Mouse (Mus musculus): ENCODE results near the gene Cct6b. TPM values are rescaled to one million over a fixed set of nuclear protein-coding genes. Genes with fewer than 3 reads are reported as not detected.

The Cct6b gene
- under 1 TPM in 1 of 2 experiments, not detected in 1; 0.77 TPM for polyA plus RNA-seq (2017; shearing (Covaris generic))

DNA sequence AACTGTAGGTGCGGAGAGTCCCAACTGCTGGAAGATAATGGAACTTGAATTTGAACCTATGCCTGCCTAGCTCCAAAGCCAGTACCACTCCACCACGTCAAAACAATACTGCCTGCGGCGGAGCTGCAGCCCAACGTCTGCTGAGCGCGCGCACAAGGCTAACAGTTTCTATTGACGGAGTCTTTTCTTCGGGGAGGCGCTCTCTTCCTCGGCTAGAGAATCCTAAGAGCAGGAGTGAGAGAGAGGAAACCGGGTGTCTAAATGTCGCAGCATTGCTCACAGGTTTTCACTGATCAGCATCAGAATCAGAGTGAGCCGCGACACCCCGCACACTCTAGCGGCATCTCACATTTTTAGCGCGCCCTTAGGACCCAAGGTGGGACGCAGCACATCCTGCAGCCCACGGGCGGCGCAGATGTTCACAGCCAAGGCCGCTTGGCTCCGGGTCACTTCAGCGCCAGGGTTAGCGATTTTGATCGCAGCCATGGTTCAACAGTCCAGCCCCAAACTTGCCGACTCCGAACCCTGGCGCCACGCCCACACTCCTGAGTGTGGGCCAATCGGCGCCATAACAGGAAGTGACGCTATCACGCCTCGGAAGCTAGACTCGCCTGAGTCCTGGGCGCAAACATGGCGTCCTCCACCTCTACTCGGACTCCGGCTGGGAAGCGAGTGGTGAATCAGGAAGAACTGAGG lies at the start of gene Cct6b, which contains the start of gene Zfp830:
Cct6b (minus strand) TSS at position 580 of the 696 bp plus-strand sequence.
Zfp830 (plus strand) TSS at position 604 of the 696 bp plus-strand sequence.
- peak; percentile 99 for ATAC-seq

GRCm38 (mm10) chr11:82808485-82808884 lies 44.4 kb upstream of the Cct6b start:
- no peak for ATAC-seq

GRCm38 (mm10) chr11:82807370-82807769 lies 43.2 kb upstream of the Cct6b start:
- ATAC-seq: no peak

DNA sequence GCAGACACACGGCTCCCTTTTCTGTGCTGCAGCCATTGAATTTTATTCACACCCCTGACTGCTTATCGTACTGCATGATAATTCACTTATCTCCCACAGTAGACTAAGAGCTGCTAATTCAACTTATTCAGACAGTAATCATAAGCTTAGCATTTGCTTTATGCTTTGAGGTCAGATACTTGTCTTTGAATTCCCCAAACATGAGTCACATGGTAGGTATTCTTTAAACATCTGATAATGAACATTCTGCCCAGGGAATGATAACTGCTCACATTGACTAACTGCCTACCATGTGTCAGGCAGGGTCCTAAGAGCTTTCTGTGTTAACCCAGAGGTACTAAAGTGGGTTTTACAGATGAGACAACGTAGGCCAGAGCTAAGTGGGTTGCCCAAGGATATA lies 42.5 kb upstream of the Cct6b start:
- no peak for ATAC-seq

DNA sequence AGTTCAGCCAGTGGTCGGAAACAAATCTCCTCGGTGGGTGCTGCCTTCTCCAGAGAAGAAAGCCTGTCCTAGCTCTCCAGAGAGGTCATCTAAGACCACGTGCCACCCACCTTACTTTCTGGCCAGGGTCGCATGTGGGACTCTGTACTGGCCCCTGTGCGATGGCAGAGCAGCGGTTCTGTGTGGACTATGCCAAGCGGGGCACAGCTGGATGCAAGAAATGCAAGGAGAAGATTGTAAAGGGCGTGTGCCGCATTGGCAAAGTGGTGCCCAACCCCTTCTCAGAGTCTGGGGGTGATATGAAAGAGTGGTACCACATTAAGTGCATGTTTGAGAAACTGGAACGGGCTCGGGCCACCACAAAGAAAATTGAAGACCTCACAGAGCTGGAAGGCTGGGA lies 19.3 kb upstream of the Cct6b start:
- ATAC-seq: no peak

GRCm38 (mm10) chr11:82782197-82782596 lies 18.1 kb upstream of the Cct6b start:
- no peak for ATAC-seq

DNA sequence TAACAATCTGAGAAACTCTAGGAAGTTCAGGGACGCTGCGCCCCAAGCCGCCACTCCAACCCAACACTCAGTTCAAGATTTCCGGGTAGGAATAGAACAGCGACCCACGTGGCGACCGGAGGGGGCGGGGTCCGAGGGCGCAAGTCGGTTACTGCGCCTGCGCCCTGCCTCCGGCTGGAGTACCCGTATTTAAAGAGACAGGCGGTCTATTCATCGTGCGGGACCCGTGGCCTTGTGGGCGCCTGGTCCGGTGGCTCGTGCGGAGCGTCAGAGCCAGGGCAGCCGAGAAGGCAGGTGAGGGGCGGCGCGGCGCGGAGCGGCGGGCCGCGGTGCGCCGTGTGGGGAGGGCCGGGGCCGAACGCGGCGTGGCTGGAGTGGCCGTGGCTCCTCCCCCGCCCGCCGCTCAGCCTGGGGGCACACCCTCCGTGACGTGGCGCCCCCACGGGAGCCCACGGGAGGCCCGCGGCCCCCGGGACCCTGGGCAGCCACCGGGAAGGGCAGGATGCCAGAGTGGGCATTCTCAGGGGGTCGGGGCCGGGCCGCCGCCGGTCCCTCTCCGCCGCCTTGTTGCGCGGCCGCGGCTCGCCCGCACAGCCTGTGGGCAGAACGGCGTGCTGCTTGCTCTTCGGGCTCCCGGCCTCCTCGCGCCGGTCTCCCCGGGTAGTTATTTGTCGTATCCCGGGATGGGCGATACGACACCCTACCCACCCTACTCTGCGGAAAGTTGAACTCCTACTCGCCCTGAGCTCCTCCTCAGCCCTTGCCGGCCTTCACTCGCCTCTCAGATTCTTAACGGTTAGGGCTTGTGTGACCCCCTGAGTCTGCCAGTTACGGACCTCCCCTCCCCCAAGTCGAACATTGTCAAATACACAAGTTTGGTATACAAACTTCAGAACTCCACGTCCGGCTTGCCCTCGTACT lies 17.1 kb upstream of the Cct6b start, which contains the start of gene Lig3:
Lig3 (plus strand) TSS at position 126 of the 921 bp plus-strand sequence.
- ATAC-seq: peak; percentile 94

- no peak for ATAC-seq
These were observed 16.0 kb upstream of the Cct6b start for GRCm38 (mm10) chr11:82780134-82780533.

- ATAC-seq: peak; percentile 26
These were observed 360 bp upstream of the Cct6b start for GRCm38 (mm10) chr11:82764438-82764924.

- ATAC-seq: no peak
These were observed 860 bp downstream of the Cct6b start for GRCm38 (mm10) chr11:82763261-82763660.

GRCm38 (mm10) chr11:82762286-82762829 lies 1.8 kb downstream of the Cct6b start:
- no peak for ATAC-seq

DNA sequence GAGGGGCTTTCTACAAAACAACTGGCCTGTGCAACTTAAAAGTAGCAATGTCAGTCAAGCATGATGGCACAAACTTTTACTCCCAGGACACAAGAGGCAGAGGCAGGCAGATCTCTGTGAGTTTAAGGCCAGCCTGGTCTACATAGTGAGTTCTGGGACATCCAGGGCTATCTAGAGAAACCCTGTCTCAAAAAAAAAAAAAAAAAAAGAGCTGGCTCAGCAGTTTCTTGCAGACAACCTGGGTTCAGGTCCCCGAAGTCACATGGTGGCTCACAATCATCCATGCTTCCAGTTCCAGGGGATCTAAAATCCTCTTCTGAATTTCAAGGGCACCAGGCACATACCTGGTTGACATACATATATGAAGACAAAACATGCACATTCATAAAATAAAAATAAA lies 8.2 kb downstream of the Cct6b start:
- ATAC-seq: no peak

GRCm38 (mm10) chr11:82752349-82753115 lies 11.6 kb downstream of the Cct6b start:
- no peak for ATAC-seq

- peak; percentile 83 for ATAC-seq
These were observed 17.2 kb downstream of the Cct6b start for GRCm38 (mm10) chr11:82746857-82747366.

GRCm38 (mm10) chr11:82746138-82746537 lies 18.0 kb downstream of the Cct6b start:
- peak; percentile 68 for ATAC-seq

DNA sequence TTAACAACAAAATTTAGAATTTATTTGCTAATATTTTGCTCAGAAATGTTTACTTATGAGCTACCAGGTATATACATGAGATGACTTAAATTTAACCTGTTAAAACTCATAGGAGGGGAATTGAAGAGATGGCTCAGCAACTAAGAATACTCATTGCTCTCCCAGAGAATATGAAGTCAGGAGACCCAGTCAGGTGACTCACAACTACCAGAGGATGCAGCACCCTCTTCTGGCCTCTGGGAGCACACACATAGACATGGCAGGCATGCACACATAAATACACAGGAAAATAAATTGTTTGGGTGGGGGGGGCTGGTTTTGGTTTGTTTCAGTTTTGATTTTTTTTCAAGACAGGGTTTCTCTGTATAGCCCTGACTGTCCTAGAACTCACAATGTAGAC lies 25.1 kb downstream of the Cct6b start:
- no peak for ATAC-seq

- no peak for ATAC-seq
These were observed 29.9 kb downstream of the Cct6b start for GRCm38 (mm10) chr11:82734227-82734626.

DNA sequence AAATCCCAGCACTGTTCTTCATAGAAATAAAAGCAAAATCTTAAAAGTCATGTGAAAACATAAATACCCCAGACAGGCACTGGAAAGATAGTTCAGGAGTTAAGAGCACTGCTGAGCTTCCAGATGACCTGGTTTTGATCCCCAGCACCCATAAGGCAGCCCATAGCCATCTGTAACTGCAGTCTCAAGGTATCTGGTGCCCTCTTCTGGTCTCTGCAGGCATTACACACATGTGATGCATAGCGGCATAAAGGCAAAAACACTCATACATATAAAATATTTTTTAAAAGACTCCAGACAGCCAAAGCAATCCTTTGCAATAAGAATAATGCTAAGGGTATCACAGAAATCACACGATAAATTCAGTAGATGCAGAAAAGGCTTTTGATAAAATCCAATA lies 37.3 kb downstream of the Cct6b start:
- ATAC-seq: no peak

GRCm38 (mm10) chr11:82719294-82719693 lies 44.8 kb downstream of the Cct6b start:
- no peak for ATAC-seq

- ATAC-seq: no peak
These were observed 51.4 kb downstream of the Cct6b start for GRCm38 (mm10) chr11:82712681-82713080.

- no peak for ATAC-seq
These were observed 55.2 kb downstream of the Cct6b start for GRCm38 (mm10) chr11:82708934-82709333.

DNA sequence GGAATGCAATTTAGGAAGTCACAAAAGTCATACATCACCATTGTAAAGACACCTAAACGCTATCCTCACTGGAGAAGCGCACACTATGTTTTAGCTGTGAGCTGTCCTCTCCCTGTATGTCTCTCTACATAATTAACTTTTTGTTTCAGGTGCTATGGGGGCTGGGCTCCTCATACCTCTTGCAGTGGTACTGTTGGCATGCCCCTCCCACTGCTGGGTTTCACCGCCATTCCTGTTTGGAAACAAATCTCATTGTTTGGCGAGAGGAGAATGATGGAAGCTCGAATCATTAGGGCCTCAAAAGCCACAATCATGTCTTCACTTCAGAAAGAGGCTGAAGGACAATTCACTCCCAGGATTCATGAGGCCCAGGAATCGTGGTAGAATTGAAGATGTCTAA lies 59.0 kb downstream of the Cct6b start:
- no peak for ATAC-seq

Data from CD4-positive, CD25-positive, alpha-beta regulatory T cell, adult 4 months (primary cell).